Mouse (Mus musculus) layer of hippocampus, adult 8-10 months (tissue): ENCODE measurements around the gene Uba1y. TPM values are rescaled to one million over a fixed set of nuclear protein-coding genes. Genes with fewer than 3 reads are reported as not detected.
"Not testable (repeated sequence)": the region's sequence is repeated elsewhere in the genome, so short reads cannot be mapped to it uniquely, and the experiment has no call there.

Experiments
- DNase-seq, 2 experiments: peaks; one replicate each; pipeline ENCODE4 v3.0.0; 2022; ENCODE audit warnings: low spot score in 2 of 2
- total RNA-seq, 4 experiments: library from RNA; stranded (reverse); gene quantifications; 2 replicates each; pipeline ENCODE4 v1.2.4; 2022

The Uba1y gene
- not detected for total RNA-seq

GRCm38 (mm10) chrY:818396-818795 is at the start of gene Uba1y:
Gene Uba1y, plus strand, starts transcription at chrY:818649.
- no peak for DNase-seq

- DNase-seq, result not testable (repeated sequence)
Observed at GRCm38 (mm10) chrY:797309-797708, 21.1 kb upstream of the Uba1y start, which contains the start of gene Zfy1. Gene Zfy1, minus strand, starts transcription at chrY:797409.

GRCm38 (mm10) chrY:808991-809661 is 9.3 kb upstream of the Uba1y start:
- no peak for DNase-seq

GRCm38 (mm10) chrY:872404-872803 is 54.0 kb downstream of the Uba1y start:
- no peak for DNase-seq

GRCm38 (mm10) chrY:872855-873549 is 54.6 kb downstream of the Uba1y start:
- DNase-seq, result peak in 1 of 2 experiments; percentile 1

Other genes starting within 250 kb of the Uba1y start
- not detected for gene Zfy1, start 21.2 kb upstream of the Uba1y start, total RNA-seq
- 10 to 100 TPM in 2 of 4 experiments, under 1 TPM in 1, not detected in 1; 0.04 to 21.6 (median 17.8) TPM for gene Kdm5d, start 79.1 kb downstream of the Uba1y start, total RNA-seq
- 10 to 100 TPM in 2 of 4 experiments, not detected in 2; 68.2 to 87.8 TPM for gene Eif2s3y, start 191.9 kb downstream of the Uba1y start, total RNA-seq